Mouse (Mus musculus) NIH3T3 (cell line): ENCODE data around the gene Tipin.
A peak's percentile ranks its signal among the peaks of the same experiment; 100 is the strongest.
"Not testable (repeated sequence)": the region's sequence is repeated elsewhere in the genome, so short reads cannot be mapped to it uniquely, and the experiment has no call there.

Experiments used
- DNase-seq: peaks from one replicate; pipeline ENCODE4 v3.0.0-alpha.2; 2012; ENCODE audit warnings: low read depth

Tipin gene

GRCm38 (mm10) chr9:64281105-64281780 is at the start of gene Tipin:
TSS of gene Tipin (plus strand) at chr9:64281581.
- DNase-seq, result peak; percentile 97

GRCm38 (mm10) chr9:64231674-64232073 is 49.7 kb upstream of the Tipin start:
- DNase-seq, result peak; percentile 6

- DNase-seq, result no peak
Observed at GRCm38 (mm10) chr9:64232257-64232957, 49.0 kb upstream of the Tipin start.

GRCm38 (mm10) chr9:64233656-64234055 is 47.7 kb upstream of the Tipin start:
- no peak for DNase-seq

GRCm38 (mm10) chr9:64234768-64235435 is 46.5 kb upstream of the Tipin start, which contains the start of gene Uchl4:
TSS of gene Uchl4 (plus strand) at chr9:64235201.
- no peak for DNase-seq

- no peak for DNase-seq
Observed at GRCm38 (mm10) chr9:64236056-64236455, 45.3 kb upstream of the Tipin start.

- DNase-seq, result no peak
Observed at GRCm38 (mm10) chr9:64240116-64240515, 41.3 kb upstream of the Tipin start.

GRCm38 (mm10) chr9:64240681-64241080 is 40.7 kb upstream of the Tipin start:
- DNase-seq, result no peak

DNA sequence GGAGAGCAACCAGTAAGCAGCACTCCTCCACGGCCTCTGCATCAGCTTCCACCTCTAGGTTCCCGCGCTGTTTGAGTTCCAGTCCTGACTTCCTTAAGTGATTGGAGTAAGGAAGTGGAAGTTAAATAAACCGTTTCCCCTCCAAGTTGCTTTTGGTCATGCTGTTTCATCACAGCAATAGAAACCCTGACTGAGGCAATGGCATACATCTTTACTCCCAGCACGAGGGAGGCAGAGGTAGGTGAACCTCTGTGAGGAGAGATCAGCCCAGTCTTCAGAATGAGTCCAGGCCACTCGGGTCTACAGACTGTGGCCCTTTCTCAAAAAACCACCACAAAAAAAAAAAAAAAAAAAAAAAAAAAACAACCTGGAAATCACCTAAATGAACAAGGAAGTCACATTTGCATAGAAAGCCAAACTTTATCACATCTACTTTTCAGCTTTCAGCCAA is 39.0 kb upstream of the Tipin start:
- no peak for DNase-seq

DNA sequence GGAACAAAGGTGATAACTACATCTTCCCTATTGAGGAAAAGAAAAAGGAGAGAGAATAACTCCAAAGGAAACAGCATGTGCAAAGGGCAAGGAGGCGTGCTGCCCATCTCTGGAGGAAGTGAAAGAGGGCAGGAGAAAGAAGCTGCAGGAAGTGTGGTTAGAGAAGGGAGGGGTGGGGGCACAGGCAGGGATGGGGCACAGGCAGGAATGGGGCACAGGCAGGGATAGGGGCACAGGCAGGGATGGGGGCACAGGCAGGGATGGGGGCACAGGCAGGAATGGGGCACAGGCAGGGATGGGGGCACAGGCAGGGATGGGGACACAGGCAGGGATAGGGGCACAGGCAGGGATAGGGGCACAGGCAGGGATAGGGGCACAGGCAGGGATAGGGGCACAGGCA is 32.0 kb upstream of the Tipin start:
- no peak for DNase-seq

- no peak for DNase-seq
Observed at GRCm38 (mm10) chr9:64250111-64250730, 31.2 kb upstream of the Tipin start.

DNA sequence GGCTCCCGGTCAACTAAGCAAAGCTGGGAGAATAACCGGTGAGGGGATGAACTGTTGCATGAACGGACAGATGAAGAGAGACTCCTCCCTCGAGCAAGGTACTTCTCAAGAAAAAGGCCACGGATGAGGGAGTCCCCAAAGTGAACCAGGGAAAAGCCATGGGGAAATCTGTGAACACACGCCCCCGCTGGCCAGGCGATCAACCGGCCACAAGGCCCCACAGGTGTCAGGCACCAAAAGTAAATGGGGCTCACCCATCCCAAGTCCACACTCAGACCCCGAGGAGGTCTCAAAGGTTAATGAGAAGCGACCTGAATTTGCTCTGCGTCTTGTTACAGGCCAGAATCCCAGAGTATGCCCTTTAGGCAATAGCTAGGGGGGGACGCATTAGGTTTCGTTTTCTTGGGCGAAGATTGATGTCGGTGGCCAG is 28.8 kb upstream of the Tipin start:
- DNase-seq, result peak; percentile 39

DNA sequence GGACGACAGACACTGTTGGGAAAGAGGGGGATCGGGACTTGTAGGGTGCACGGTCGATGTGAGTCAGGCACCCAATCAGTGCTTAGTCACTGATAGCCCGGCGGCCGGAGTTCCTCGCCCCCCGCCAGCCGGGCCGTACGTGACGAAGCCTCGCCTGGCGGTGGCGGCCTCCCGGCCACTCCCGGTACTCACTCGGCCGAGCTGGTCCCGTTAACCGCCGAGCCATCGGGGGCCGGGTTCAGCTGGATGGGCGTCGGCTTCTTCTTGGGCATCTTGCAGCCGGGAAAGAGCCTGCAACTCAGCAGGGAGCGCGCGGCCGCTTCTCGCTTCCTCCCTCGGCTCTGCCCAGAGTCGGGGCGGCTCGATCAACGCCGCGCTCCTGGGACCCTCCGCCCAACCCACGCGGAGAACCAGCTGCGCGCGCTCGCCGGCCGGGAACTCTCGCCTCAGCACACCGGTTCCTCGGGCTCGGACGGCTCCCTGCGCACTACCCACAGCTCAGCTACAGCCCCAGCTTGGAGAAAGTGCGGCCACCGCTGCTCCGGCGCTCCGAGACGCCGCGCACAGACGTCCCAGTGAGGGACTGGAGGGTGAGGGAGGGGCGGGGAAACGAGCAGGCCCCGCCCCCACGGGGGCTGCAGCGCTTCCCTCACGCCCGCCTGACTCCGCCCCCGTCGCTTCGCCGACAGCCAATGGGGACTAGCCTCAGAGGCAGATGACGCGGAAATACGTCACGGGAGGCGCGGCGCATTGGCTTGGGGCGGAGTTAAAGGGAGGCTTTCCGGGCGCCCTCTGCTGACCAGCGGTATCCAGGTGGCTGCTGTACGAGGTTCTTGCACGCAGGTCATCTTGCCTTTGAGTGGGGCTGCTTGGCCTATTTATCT is 28.1 kb upstream of the Tipin start, which contains the start of gene Map2k1:
TSS of gene Map2k1 (minus strand) at position 611 of the 884 bp plus-strand sequence.
- peak; percentile 99 for DNase-seq

DNA sequence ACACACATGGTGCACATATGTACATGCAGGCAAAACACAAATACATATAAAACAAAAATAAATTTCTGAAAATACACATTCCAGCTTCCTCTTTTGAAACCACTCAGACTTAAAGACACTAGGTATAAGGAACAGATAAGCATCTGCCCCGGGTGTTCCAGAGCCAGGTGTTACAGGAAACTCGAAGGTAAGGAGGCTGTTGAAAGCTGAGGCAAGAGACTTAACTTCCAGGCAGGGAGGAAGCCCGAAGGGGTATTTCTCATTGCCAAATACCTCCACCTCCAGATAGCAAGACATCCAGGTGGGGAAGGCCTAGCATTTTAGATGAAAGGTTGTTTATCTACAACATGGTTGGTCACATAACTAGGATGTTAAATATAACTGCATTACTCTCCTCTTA is 26.0 kb upstream of the Tipin start:
- no peak for DNase-seq

- DNase-seq, result no peak
Observed at GRCm38 (mm10) chr9:64256204-64256603, 25.2 kb upstream of the Tipin start.

DNA sequence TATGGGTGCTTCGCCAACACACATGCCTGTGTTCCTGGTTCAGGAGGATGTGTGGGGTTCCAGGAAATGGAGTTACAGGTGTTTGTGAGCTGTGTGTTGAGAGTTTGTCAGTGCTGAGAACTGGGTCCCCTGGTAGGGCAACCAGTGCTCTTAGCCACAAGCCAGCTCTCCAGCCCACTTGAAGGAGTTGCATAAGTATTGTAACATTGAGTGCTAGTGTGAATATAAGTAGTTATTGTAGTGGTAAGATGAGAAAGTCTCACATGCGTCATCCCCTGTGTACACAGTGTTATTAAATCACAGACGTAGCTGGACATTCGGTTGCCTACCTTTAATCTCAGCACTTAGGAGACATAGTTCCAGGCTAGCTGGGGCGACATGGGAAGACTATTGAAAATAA is 21.5 kb upstream of the Tipin start:
- DNase-seq, result no peak

DNA sequence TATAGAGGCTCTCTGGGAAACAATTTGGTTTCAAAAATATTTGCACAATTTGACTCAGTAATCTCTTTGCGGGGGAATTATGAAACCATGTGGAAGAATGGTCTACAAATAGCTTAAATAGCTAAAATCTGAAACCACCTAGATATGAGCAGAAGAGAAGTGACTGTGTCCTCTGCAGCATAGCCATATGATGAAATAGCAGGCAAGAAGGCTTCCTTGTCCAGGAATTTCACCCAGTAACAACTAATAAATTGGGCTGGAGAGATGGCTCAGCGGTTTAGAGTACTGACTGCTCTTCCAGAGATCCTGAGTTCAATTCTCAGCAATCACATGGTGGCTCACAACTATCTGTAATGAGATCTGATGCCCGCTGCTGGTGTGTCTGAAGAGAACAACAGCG is 20.4 kb upstream of the Tipin start:
- DNase-seq, result peak; percentile 42

- DNase-seq, result no peak
Observed at GRCm38 (mm10) chr9:64264813-64265212, 16.6 kb upstream of the Tipin start.

GRCm38 (mm10) chr9:64267231-64267630 is 14.2 kb upstream of the Tipin start:
- no peak for DNase-seq

GRCm38 (mm10) chr9:64268196-64268595 is 13.2 kb upstream of the Tipin start:
- DNase-seq, result no peak

DNA sequence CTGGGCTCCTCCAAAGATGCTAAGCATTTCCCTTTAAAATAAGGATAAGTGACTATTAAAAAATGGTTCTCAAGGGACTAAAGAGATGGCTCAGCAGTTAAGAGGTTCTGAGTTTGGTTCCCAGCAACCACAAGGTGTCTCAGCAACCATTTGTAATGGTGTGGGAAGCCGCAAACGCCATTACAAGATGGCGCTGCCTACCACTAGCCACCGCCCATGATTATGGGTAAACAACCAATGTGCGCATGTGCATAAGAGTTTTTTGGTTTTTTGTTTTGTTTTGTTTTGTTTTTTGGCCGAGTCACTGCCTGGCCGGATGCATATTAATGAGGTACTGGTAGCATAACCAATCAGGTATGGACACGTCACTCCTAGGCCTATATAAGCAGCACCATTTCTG is 12.5 kb upstream of the Tipin start:
- DNase-seq, result not testable (repeated sequence)
